Mouse (Mus musculus): Measurements from ENCODE around the gene Hspa12a. TPM values are rescaled to one million over a fixed set of nuclear protein-coding genes. Genes with fewer than 3 reads are reported as not detected.

The Hspa12a gene
- polyA plus RNA-seq, 1 experiment, result not detected

- TF ChIP-seq GATA1 (IDR thresholded peaks at IDR 0.05; ENCODE audit: borderline replicate concordance, low read length) (no peak), FLI1 (IDR thresholded peaks at IDR 0.05; ENCODE audit: low read length) (no peak)
Measured at GRCm38 (mm10) chr19:58783938-58784337, 159.5 kb downstream of the Hspa12a start.

GRCm38 (mm10) chr19:58781566-58781965, 161.9 kb downstream of the Hspa12a start:
- Histone ChIP-seq H3K36me3 (replicated peaks; ENCODE audit: low read length) (no peaks in the 10 kb centered on the region), H3K4me1 (no peaks in the 10 kb centered on the region), H3K9me3 (peaks cover 4% of the 10 kb centered on the region; the same call in 1 of the 2 replicates), H3K27me3 (replicated peaks) (no peaks in the 10 kb centered on the region), H3K4me3 (replicated peaks) (no peak overlapping the region)
- TF ChIP-seq GATA1 (IDR thresholded peaks at IDR 0.05; ENCODE audit: borderline replicate concordance, low read length) (no peak), FLI1 (IDR thresholded peaks at IDR 0.05; ENCODE audit: low read length) (no peak)

More at GRCm38 (mm10) chr19:58783938-58784337, 159.5 kb downstream of the Hspa12a start:
- Histone ChIP-seq H3K36me3 (replicated peaks; ENCODE audit: low read length) (no peaks in the 10 kb centered on the region), H3K4me3 (replicated peaks) (peak overlapping the region; percentile 42), H3K27me3 (replicated peaks) (no peaks in the 10 kb centered on the region), H3K4me1 (no peaks in the 10 kb centered on the region), H3K9me3 (peaks cover under 1% of the 10 kb centered on the region; the same call in 1 of the 2 replicates)

- no peak for TF ChIP-seq FLI1 (IDR thresholded peaks at IDR 0.05; ENCODE audit: low read length)
- TF ChIP-seq GATA1 (IDR thresholded peaks at IDR 0.05; ENCODE audit: borderline replicate concordance, low read length), result no peak
- H3K36me3 ChIP-seq (replicated peaks; ENCODE audit: low read length), result no peaks in the 10 kb centered on the region
- no peak overlapping the region for H3K4me3 ChIP-seq (replicated peaks)
- H3K4me1 ChIP-seq, result no peaks in the 10 kb centered on the region
- H3K27me3 ChIP-seq (replicated peaks), result no peaks in the 10 kb centered on the region
- peaks cover 10% of the 10 kb centered on the region; the same call in 1 of the 2 replicates for H3K9me3 ChIP-seq
Measured at GRCm38 (mm10) chr19:58776461-58776860, 167.0 kb downstream of the Hspa12a start.

- Histone ChIP-seq H3K4me1 (no peaks in the 10 kb centered on the region), H3K27me3 (replicated peaks) (peaks cover 2% of the 10 kb centered on the region), H3K36me3 (replicated peaks; ENCODE audit: low read length) (no peaks in the 10 kb centered on the region), H3K9me3 (no peaks in the 10 kb centered on the region), H3K4me3 (replicated peaks) (no peak overlapping the region)
- TF ChIP-seq GATA1 (IDR thresholded peaks at IDR 0.05; ENCODE audit: borderline replicate concordance, low read length), result no peak
- no peak for TF ChIP-seq FLI1 (IDR thresholded peaks at IDR 0.05; ENCODE audit: low read length)
Measured at GRCm38 (mm10) chr19:58767329-58767728, 176.1 kb downstream of the Hspa12a start.

- no peak overlapping the region for H3K4me3 ChIP-seq (replicated peaks)
- H3K27me3 ChIP-seq (replicated peaks), result peaks cover 2% of the 10 kb centered on the region
- no peaks in the 10 kb centered on the region for H3K36me3 ChIP-seq (replicated peaks; ENCODE audit: low read length)
- no peak for TF ChIP-seq GATA1 (IDR thresholded peaks at IDR 0.05; ENCODE audit: borderline replicate concordance, low read length)
- TF ChIP-seq FLI1 (IDR thresholded peaks at IDR 0.05; ENCODE audit: low read length), result no peak
- H3K4me1 ChIP-seq, result no peaks in the 10 kb centered on the region
- H3K9me3 ChIP-seq, result peaks cover 9% of the 10 kb centered on the region
Measured at GRCm38 (mm10) chr19:58762848-58763541, 180.5 kb downstream of the Hspa12a start.

- Histone ChIP-seq H3K4me3 (replicated peaks) (no peak overlapping the region), H3K27me3 (replicated peaks) (peaks cover 2% of the 10 kb centered on the region), H3K4me1 (no peaks in the 10 kb centered on the region), H3K36me3 (replicated peaks; ENCODE audit: low read length) (no peaks in the 10 kb centered on the region), H3K9me3 (peaks cover 9% of the 10 kb centered on the region)
- TF ChIP-seq GATA1 (IDR thresholded peaks at IDR 0.05; ENCODE audit: borderline replicate concordance, low read length) (no peak), FLI1 (IDR thresholded peaks at IDR 0.05; ENCODE audit: low read length) (no peak)
Measured at GRCm38 (mm10) chr19:58762316-58762715, 181.1 kb downstream of the Hspa12a start.

GRCm38 (mm10) chr19:58759423-58759822, 184.0 kb downstream of the Hspa12a start, which contains the start of gene Pnliprp2:
Pnliprp2 (plus strand) TSS chr19:58759719.
- peaks cover 2% of the 10 kb centered on the region for H3K27me3 ChIP-seq (replicated peaks)
- peaks cover 23% of the 10 kb centered on the region for H3K9me3 ChIP-seq
- no peak within 1 kb of the TSS for H3K4me3 ChIP-seq (replicated peaks)
- no peaks in the 10 kb centered on the region for H3K4me1 ChIP-seq
- no peak for TF ChIP-seq GATA1 (IDR thresholded peaks at IDR 0.05; ENCODE audit: borderline replicate concordance, low read length)
- no peak for TF ChIP-seq FLI1 (IDR thresholded peaks at IDR 0.05; ENCODE audit: low read length)
- H3K36me3 ChIP-seq (replicated peaks; ENCODE audit: low read length), result no peaks in the 10 kb centered on the region

GRCm38 (mm10) chr19:58758871-58759270, 184.6 kb downstream of the Hspa12a start:
- Histone ChIP-seq H3K27me3 (replicated peaks) (peaks cover 2% of the 10 kb centered on the region), H3K4me1 (no peaks in the 10 kb centered on the region), H3K36me3 (replicated peaks; ENCODE audit: low read length) (no peaks in the 10 kb centered on the region), H3K9me3 (peaks cover 26% of the 10 kb centered on the region), H3K4me3 (replicated peaks) (no peak overlapping the region)
- TF ChIP-seq FLI1 (IDR thresholded peaks at IDR 0.05; ENCODE audit: low read length) (no peak), GATA1 (IDR thresholded peaks at IDR 0.05; ENCODE audit: borderline replicate concordance, low read length) (no peak)

GRCm38 (mm10) chr19:58751504-58751903, 191.9 kb downstream of the Hspa12a start:
- H3K4me1 ChIP-seq, result no peaks in the 10 kb centered on the region
- H3K4me3 ChIP-seq (replicated peaks), result no peak overlapping the region
- TF ChIP-seq FLI1 (IDR thresholded peaks at IDR 0.05; ENCODE audit: low read length), result no peak
- no peak for TF ChIP-seq GATA1 (IDR thresholded peaks at IDR 0.05; ENCODE audit: borderline replicate concordance, low read length)
- H3K9me3 ChIP-seq, result peaks cover 20% of the 10 kb centered on the region
- H3K27me3 ChIP-seq (replicated peaks), result no peaks in the 10 kb centered on the region
- no peaks in the 10 kb centered on the region for H3K36me3 ChIP-seq (replicated peaks; ENCODE audit: low read length)

- H3K4me3 ChIP-seq (replicated peaks), result no peak overlapping the region
- TF ChIP-seq GATA1 (IDR thresholded peaks at IDR 0.05; ENCODE audit: borderline replicate concordance, low read length) (no peak), FLI1 (IDR thresholded peaks at IDR 0.05; ENCODE audit: low read length) (no peak)
Measured at GRCm38 (mm10) chr19:58750822-58751221, 192.6 kb downstream of the Hspa12a start.

More at GRCm38 (mm10) chr19:58750822-58751221, 192.6 kb downstream of the Hspa12a start:
- H3K9me3 ChIP-seq, result peaks cover 14% of the 10 kb centered on the region
- no peaks in the 10 kb centered on the region for H3K4me1 ChIP-seq
- H3K27me3 ChIP-seq (replicated peaks), result no peaks in the 10 kb centered on the region
- H3K36me3 ChIP-seq (replicated peaks; ENCODE audit: low read length), result no peaks in the 10 kb centered on the region
